Mouse (Mus musculus) heart, adult 2 months (tissue): ENCODE measurements around the gene Tnfaip3.

Experiments
- CTCF ChIP-seq: fragments of 200-600 bp; IDR thresholded peaks from 2 replicates; pipeline ENCODE4 v1.8.1; 2022; ENCODE audit warnings: antibody characterized with exemption, mild to moderate bottlenecking, moderate library complexity
- EP300 ChIP-seq: fragments of 200-500 bp; IDR thresholded peaks from 2 replicates; pipeline ENCODE4 v1.6.1; 2011; ENCODE audit warnings: low read depth, low read length, control low read depth; ENCODE audit not compliant: insufficient read depth
- POLR2A ChIP-seq: fragments of 200-500 bp; IDR thresholded peaks from 2 replicates; pipeline ENCODE4 v1.6.1; 2011; ENCODE audit warnings: mild to moderate bottlenecking, low read depth, low read length, control low read depth; ENCODE audit not compliant: insufficient read depth

DNA sequence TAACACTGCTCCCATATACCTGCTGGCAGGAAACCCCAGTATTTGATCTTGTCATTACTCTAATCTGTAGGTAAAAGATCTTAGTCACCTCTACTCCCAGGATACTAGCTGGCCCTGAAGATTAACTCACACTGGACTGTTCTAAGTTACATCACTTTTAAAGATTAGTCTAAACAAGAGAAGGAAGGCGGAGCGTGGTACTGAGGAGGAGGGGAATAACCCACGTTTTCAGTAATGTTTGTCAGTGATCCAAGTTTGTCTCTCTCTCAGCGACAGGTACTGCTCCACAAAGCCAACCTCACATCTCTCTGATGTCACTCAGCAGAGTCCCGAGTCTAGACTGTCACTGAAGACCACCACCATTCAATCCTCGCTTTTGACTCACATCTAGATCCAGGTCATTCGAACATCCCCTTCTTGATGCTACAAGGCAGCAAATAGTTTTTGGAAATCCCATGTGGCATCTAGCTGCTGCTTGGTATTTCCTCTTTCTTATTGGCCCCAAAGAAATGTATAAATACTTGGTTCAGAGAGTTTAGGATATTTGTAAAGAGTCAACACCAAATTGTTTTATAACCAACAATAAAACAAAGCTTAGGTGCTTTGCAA is 3.5 kb downstream of the Tnfaip3 start:
- TF ChIP-seq CTCF (no peak), EP300 (no peak), POLR2A (no peak)
